Mouse (Mus musculus) testis, postnatal 14 days (tissue): ENCODE data around the gene Cxcl1.
"Not testable (repeated sequence)": the region's sequence is repeated elsewhere in the genome, so short reads cannot be mapped to it uniquely, and the experiment has no call there.

ENCODE experiments used
- DNase-seq: peaks from one replicate; pipeline ENCODE4 v3.0.0; 2021; ENCODE audit warnings: low spot score

The Cxcl1 gene

GRCm38 (mm10) chr5:90890519-90891463, at the start of gene Cxcl1:
TSS of gene Cxcl1 (plus strand) at chr5:90891241.
- peak; percentile 20 for DNase-seq

DNA sequence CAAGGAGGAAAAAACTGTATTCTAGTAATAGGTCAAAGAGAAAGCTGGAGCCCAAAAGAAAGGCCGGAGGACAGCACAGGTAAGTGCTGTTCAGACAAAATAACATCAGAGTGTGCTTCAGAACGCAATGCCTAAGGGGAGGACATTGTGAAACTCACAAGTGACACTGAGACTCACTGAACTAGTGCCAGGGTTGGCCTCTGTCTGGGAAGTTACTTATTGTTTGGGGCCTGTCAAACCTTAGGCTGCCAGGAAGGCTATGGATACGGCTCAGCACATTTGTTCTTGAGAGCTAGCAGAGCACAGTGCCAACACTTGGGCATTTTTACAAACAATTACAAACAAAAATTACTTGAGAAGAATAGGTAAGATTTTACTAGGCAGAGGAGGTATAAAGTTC, 47.1 kb upstream of the Cxcl1 start:
- DNase-seq: no peak

GRCm38 (mm10) chr5:90850096-90850495, 40.9 kb upstream of the Cxcl1 start:
- DNase-seq: not testable (repeated sequence)

DNA sequence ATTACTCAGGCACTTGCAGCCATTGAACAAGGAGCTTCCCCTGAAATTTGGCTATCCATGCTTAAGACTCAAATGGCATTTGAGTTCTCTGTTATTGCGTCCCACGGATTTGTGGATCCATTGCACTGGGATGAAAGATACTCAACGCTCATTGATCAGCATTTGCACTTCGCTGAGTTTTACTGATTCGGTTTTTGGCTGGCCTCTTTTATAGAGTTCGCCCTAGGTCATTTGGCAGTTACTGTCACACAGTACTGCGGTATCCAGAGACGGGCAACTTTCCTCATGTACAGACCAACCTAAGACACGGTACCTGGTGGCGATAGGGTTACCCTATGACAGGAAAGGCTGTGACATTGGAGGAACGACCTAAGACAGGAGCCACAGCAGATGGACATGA, 39.6 kb upstream of the Cxcl1 start:
- DNase-seq: not testable (repeated sequence)

DNA sequence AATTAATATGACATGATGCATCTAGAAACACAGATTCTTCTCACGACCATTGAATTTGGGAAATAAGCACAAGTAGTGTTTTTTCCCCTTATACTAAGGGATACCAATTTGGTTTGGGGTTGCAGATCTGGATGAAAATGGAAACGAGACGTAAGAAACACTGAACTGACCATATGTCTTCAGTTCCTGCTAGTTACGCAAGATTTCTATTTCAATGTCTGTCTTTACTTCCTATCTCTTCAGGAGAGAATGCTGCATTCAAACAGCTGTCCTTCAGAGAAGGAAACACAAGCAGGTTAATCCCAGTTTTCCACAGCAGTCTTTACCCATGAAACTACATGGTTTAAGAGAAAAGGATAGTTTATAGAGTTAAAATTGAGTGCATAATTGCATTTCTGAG, 37.8 kb upstream of the Cxcl1 start:
- no peak for DNase-seq

DNA sequence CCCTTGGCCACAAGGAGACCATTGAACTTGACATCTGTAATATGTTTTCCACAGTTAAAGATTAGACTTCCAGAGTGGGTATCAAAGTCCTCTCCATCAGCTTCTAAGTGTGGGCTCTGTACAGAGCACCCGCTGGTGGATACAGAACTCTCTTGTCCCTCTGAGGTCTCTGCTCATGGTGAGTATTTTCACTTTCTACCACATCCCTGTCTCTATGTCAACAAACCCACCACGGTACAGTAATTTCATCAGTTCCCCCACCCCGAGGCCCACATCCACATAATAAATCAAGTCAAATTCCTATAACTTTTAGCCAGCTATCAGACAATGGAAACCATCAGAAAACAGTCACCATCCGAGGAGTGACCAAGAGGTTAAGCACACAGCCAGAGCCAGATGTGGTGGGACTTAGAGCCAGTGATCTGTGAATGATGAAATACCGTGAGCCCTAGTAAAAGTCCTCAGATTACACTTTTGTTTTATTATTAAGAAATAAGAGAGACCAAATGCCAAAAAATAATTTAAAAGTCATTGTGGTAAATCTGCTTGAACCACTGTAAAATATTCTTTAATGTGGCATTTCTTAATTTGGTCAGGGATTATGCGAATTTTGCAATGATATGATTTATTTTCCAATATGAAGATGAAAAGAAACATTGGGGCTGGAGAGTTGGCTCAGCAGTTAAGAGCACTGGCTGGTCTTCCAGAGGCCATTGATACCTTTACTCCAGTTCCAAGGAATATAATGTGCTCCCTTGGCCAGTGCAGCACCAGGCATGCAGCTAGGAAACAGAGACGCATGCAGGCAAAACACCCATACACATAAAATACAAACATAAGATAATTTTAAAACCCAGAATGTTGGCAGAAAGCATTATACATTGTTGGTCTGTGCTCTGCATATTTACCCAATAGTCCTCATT, 35.5 kb upstream of the Cxcl1 start:
- DNase-seq: no peak

DNA sequence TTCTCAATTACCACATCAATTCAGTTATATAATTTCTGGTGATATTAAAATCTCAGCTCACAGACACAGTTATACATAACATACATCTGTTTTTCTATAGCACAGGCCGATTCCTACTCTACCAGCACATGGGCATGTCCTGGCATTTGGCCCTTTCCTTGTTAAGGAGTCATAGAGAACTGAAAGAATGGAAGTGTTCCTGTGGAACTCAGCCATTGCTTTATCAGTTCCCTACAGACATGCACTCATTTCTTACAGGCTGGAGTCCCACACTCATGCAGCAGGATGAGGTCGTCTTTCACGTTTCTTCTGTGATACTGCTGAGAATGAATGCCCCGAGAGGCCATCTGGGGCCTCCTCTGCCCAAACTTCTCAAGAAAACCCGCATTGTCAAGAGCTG, 33.6 kb upstream of the Cxcl1 start:
- DNase-seq: no peak

- DNase-seq: no peak
These were observed 32.6 kb upstream of the Cxcl1 start for GRCm38 (mm10) chr5:90858429-90858828.

GRCm38 (mm10) chr5:90859031-90859430, 32.0 kb upstream of the Cxcl1 start:
- no peak for DNase-seq

DNA sequence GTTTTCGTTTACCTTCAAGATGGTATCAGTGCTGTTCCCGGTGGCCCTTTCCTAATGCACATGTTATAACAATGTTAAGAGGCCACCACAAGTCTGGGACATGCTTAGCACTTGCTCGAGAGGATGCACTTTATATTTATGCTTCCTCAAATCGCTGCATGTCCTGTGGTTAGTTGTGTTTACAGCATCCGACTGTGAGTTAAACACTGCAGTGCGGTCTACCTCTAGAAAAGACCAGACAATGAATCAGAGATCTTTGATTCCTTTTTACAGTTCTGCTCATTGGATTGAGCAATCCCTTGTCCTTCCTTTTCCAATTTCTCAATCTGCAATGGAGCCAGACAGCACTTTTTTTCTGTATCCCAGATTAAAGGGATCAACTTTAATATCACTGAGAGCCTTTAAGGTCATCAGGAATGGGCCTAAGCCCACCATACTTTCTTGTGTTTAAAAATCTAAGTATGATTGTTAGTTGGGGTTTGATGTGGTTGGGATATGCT, 29.1 kb upstream of the Cxcl1 start:
- DNase-seq: no peak

DNA sequence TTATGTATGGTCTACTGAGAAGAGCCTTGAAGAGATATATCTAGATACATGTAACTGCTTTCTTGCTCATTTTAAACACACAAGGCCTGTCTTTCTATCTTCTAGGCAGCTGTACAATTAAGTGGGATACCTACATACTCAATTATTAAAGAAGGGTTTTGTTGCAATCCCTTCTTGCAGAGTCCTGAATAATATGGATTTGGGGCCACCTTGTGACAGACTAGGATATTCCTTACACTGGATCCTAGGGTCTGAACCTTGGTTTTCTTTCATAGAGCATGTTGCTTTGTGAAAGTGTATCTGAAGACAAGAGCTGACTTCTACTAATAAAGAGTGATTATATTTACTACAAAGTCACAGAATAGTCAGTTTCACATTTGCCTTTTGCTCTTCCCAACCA, 24.3 kb upstream of the Cxcl1 start:
- no peak for DNase-seq

GRCm38 (mm10) chr5:90872377-90872776, 18.7 kb upstream of the Cxcl1 start:
- no peak for DNase-seq

- DNase-seq: no peak
These were observed 15.0 kb upstream of the Cxcl1 start for GRCm38 (mm10) chr5:90876045-90876444.

DNA sequence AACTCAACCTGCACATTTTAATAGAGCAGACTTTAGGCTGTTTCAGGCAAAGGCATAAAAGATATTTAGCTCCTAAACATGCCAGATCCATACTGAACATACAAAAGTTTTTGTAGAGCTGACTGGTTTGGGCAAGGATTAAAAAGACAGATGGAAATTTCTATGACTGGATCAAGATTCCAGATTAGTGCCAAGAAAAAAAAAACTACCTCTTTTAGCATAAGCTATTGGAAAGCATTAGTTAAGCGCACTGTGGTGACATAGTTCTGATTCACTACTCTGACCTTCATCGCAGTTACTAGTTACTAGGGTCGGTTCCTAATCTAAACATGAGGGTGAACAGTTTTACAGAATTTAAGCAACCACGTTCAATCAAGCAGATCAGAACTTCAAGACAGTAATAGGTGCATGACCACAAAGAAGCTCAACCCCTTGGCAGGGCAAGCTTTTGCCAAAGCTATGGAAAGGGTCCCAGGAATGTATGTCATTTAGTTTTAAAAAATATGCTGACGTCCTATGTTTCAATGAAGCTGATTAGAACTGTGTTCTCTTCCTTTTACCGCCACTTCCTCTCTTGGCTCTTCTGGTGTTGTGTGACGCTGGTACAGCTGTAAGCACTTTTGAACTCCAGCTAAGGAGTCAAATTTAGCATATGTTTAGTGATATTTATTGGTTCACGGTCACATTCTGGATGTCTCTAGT, 14.4 kb upstream of the Cxcl1 start:
- no peak for DNase-seq

DNA sequence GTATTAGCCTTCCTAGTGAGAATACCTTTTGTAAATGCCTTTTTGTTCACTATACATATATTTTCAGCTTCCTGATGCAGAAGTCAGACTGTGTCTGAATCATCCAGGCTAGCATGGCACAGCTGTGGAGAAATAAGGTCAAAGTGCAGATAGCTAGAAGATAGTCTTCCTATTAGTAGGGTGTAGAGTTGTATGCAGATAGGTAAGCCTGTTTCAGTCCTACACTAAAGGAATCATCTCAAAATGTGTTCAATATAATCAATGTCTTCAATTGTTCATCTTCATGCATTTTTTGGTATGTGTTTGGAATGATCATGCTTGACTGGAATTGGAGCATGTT, 13.9 kb upstream of the Cxcl1 start:
- no peak for DNase-seq

GRCm38 (mm10) chr5:90879307-90880014, 11.6 kb upstream of the Cxcl1 start:
- DNase-seq: no peak

GRCm38 (mm10) chr5:90880335-90880850, 10.6 kb upstream of the Cxcl1 start:
- no peak for DNase-seq

GRCm38 (mm10) chr5:90881021-90881420, 10.0 kb upstream of the Cxcl1 start:
- DNase-seq: no peak

GRCm38 (mm10) chr5:90881682-90882081, 9.4 kb upstream of the Cxcl1 start:
- no peak for DNase-seq

DNA sequence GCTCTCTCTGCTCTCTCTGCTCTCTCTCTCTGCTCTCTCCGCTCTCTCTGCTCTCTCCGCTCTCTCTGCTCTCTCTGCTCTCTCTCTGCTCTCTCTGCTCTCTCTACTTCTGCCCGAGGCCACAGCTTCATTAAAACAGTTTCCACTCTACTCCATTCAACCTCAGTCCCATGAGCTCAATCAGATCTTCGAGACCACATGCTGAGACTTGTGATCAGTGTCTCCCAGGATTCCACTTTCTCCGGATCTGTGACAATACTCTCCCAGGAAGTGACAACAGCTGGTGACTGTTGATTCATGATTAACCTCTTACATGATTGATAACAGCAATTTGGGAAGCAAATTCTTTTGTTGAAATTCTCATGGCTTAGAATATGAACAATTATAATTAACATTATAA, 8.9 kb upstream of the Cxcl1 start:
- DNase-seq: no peak

DNA sequence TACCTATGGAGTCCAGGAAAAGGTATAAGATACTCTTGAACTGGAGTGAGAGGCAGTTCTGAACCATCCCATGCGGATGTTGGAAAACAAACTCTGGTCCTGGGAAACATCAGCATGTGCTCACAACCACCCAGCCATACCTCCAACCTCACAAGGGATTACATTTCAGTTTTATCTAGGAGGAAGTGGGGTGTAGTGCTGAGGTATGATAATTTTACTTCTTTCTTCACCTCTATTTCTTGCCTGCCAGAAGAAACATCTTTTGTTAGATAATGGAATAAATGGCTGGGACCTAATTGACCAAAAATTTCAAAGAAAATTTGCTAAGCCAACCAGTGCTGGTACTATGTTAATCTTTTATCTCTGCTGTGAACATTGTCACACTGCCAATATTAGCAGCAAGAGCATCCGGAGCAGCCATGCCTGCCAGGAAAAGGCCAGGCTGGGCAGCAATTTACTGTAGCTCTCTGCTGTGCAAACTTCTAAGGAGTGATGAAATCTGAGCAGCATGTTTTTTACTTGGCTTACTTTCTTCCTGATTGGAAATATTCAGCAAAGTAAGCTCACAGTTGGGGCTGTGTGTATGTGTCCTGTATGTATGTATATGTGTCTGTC, 6.3 kb upstream of the Cxcl1 start:
- no peak for DNase-seq
